Mouse (Mus musculus): Measurements from ENCODE around the gene Pfdn5. TPM values are rescaled to one million over a fixed set of nuclear protein-coding genes. Genes with fewer than 3 reads are reported as not detected.

Gene Pfdn5
- polyA plus RNA-seq, 1 experiment from 2014 or later, result 474 TPM

Other genes with a start within 250 kb of the Pfdn5 start
- gene Tns2, start 225.7 kb upstream of the Pfdn5 start, polyA plus RNA-seq (2015; fragmentation: Nextera tagmentation; extraction: Ambion mirVana), result 6.1 and 6.9 TPM in 2 replicates
- 38.0 and 38.5 TPM in 2 replicates for gene Spryd3, start 189.9 kb upstream of the Pfdn5 start, polyA plus RNA-seq (2015; fragmentation: Nextera tagmentation; extraction: Ambion mirVana)
- 0.72 and 0.81 TPM in 2 replicates for gene Igfbp6, start 181.8 kb upstream of the Pfdn5 start, polyA plus RNA-seq (2015; fragmentation: Nextera tagmentation; extraction: Ambion mirVana)
- gene Soat2, start 175.6 kb upstream of the Pfdn5 start, polyA plus RNA-seq (2015; fragmentation: Nextera tagmentation; extraction: Ambion mirVana), result not detected in 2 replicates
- 81.1 and 83.0 TPM in 2 replicates for gene Zfp740, start 122.9 kb upstream of the Pfdn5 start, polyA plus RNA-seq (2015; fragmentation: Nextera tagmentation; extraction: Ambion mirVana)
- 37.9 and 40.2 TPM in 2 replicates for gene Csad, start 121.4 kb upstream of the Pfdn5 start, polyA plus RNA-seq (2015; fragmentation: Nextera tagmentation; extraction: Ambion mirVana)
- 0.71 and 0.82 TPM in 2 replicates for gene Itgb7, start 94.2 kb upstream of the Pfdn5 start, polyA plus RNA-seq (2015; fragmentation: Nextera tagmentation; extraction: Ambion mirVana)
- 2.7 and 3.4 TPM in 2 replicates for gene Rarg, start 68.6 kb upstream of the Pfdn5 start, polyA plus RNA-seq (2015; fragmentation: Nextera tagmentation; extraction: Ambion mirVana)
- gene Gm9918, start 55.6 kb upstream of the Pfdn5 start, polyA plus RNA-seq (2015; fragmentation: Nextera tagmentation; extraction: Ambion mirVana), result 0.07 and 0.12 TPM in 2 replicates
- 50.8 and 53.4 TPM in 2 replicates for gene Mfsd5, start 46.7 kb upstream of the Pfdn5 start, polyA plus RNA-seq (2015; fragmentation: Nextera tagmentation; extraction: Ambion mirVana)
- 11.0 and 13.3 TPM in 2 replicates for gene Espl1, start 29.9 kb upstream of the Pfdn5 start, polyA plus RNA-seq (2015; fragmentation: Nextera tagmentation; extraction: Ambion mirVana)
- gene Myg1, start 5.6 kb downstream of the Pfdn5 start, polyA plus RNA-seq (2015; fragmentation: Nextera tagmentation; extraction: Ambion mirVana), result 93.8 and 105 TPM in 2 replicates
- gene Aaas, start 24.7 kb downstream of the Pfdn5 start, polyA plus RNA-seq (2015; fragmentation: Nextera tagmentation; extraction: Ambion mirVana), result 41.4 and 44.1 TPM in 2 replicates
- gene Sp7, start 41.1 kb downstream of the Pfdn5 start, polyA plus RNA-seq (2015; fragmentation: Nextera tagmentation; extraction: Ambion mirVana), result 0.14 and 0.28 TPM in 2 replicates
- gene Sp1, start 80.0 kb downstream of the Pfdn5 start, polyA plus RNA-seq (2015; fragmentation: Nextera tagmentation; extraction: Ambion mirVana), result 5.6 TPM in 2 replicates
- 0.30 and 0.74 TPM in 2 replicates for gene Amhr2, start 119.3 kb downstream of the Pfdn5 start, polyA plus RNA-seq (2015; fragmentation: Nextera tagmentation; extraction: Ambion mirVana)
- 113 and 119 TPM in 2 replicates for gene Prr13, start 132.9 kb downstream of the Pfdn5 start, polyA plus RNA-seq (2015; fragmentation: Nextera tagmentation; extraction: Ambion mirVana)
- 164 and 166 TPM in 2 replicates for gene Pcbp2, start 144.4 kb downstream of the Pfdn5 start, polyA plus RNA-seq (2015; fragmentation: Nextera tagmentation; extraction: Ambion mirVana)
- gene Gm10337, start 177.6 kb downstream of the Pfdn5 start, polyA plus RNA-seq (2015; fragmentation: Nextera tagmentation; extraction: Ambion mirVana), result 4.5 and 16.7 TPM in 2 replicates
- gene Map3k12, start 190.9 kb downstream of the Pfdn5 start, polyA plus RNA-seq (2015; fragmentation: Nextera tagmentation; extraction: Ambion mirVana), result 47.9 and 53.9 TPM in 2 replicates
- 98.2 and 101 TPM in 2 replicates for gene Tarbp2, start 192.1 kb downstream of the Pfdn5 start, polyA plus RNA-seq (2015; fragmentation: Nextera tagmentation; extraction: Ambion mirVana)
- 2.9 and 5.0 TPM in 2 replicates for gene Npff, start 198.8 kb downstream of the Pfdn5 start, polyA plus RNA-seq (2015; fragmentation: Nextera tagmentation; extraction: Ambion mirVana)

Measured in midbrain, embryonic 13.5 days (tissue).